7 mouse cellular contexts compared by ENCODE assay signal in genomic region chr4:65420511-65420931, GRCm38 (mm10).
DNase-seq lines count a peak whose midpoint lies in the region; ATAC-seq and TF ChIP-seq lines count a peak whose summit lies in the region.

No protein-coding gene starts in this region.

- TF ChIP-seq POLR2A in kidney, adult 2 months (IDR thresholded peaks at IDR 0.05; ENCODE audit: low read depth, low read length) = no peak

- in situ Hi-C loops in ES-E14 (cut with MboI; ENCODE audit: low sequenced_read_pairs in 2 of 2, unreplicated experiment in 2 of 2) = no loop called here

- H3K27me3 ChIP-seq in forebrain, embryonic 13.5 days = no peaks in the 10 kb centered on the region
- H3K27me3 ChIP-seq in kidney, adult 2 months (replicated peaks; ENCODE audit: control insufficient read depth, insufficient read depth, low read length) = no peaks in the 10 kb centered on the region

- H3K36me3 ChIP-seq in ES-E14 (ENCODE audit: control insufficient read depth, insufficient read depth, low read length, poor library complexity, severe bottlenecking) = no peaks in the 10 kb centered on the region
- no peaks in the 10 kb centered on the region for H3K36me3 ChIP-seq in forebrain, embryonic 13.5 days (ENCODE audit: poor library complexity, severe bottlenecking)
- H3K36me3 ChIP-seq in kidney, adult 2 months (ENCODE audit: control insufficient read depth, insufficient read depth, low read length) = no peaks in the 10 kb centered on the region

- H3K27ac ChIP-seq in ES-E14 (ENCODE audit: insufficient read depth, low read depth, low read length, poor library complexity, severe bottlenecking) = no peak overlapping the region
- no peak overlapping the region for H3K27ac ChIP-seq in forebrain, embryonic 13.5 days
- H3K27ac ChIP-seq in kidney, adult 2 months (ENCODE audit: insufficient read depth, low read depth, low read length) = peak overlapping the region; percentile 11; the same call in 1 of the 2 replicates

- 0 out of 4 replicates have a peak, but pooled peaks cover 0 to 2% of the 10 kb centered on the region in 2 experiments for H3K4me1 ChIP-seq in ES-E14 (ENCODE audit: control insufficient read depth in 2 of 2, insufficient read depth in 2 of 2, low read length in 2 of 2, poor library complexity in 1 of 2)
- H3K4me1 ChIP-seq in forebrain, embryonic 13.5 days = peaks cover 11% of the 10 kb centered on the region
- H3K4me1 ChIP-seq in kidney, adult 2 months (ENCODE audit: control insufficient read depth, insufficient read depth, low read length) = no peaks in the 10 kb centered on the region

- no peaks in the 10 kb centered on the region for H3K9me3 ChIP-seq in ES-E14 (ENCODE audit: control insufficient read depth, insufficient read depth, low read depth, low read length)
- H3K9me3 ChIP-seq in forebrain, embryonic 13.5 days (replicated peaks) = no peaks in the 10 kb centered on the region

- 2% methylated on average over 3 of the region's 3 CpGs for WGBS in forebrain, embryonic 13.5 days
- WGBS in kidney, adult 2 months = 18% methylated on average over 3 of the region's 3 CpGs

- no peak overlapping the region for H3K4me3 ChIP-seq in ES-E14 (ENCODE audit: insufficient read depth in 1 of 2, low read depth in 1 of 2, low read length in 2 of 2, poor library complexity in 1 of 2, severe bottlenecking in 1 of 2)
- H3K4me3 ChIP-seq in forebrain, embryonic 13.5 days = no peak overlapping the region
- no peak overlapping the region for H3K4me3 ChIP-seq in kidney, adult 2 months (ENCODE audit: insufficient read depth, low read depth, low read length)

- peak; percentile 72 for ATAC-seq in forebrain, embryonic 13.5 days

- H3K4me2 ChIP-seq in forebrain, embryonic 13.5 days = no peak overlapping the region

- DNase-seq in 3T3-L1 (ENCODE audit: low read depth, low spot score) (peak; percentile 56), ES-E14 (ENCODE audit: low read depth, low spot score) (peak; percentile 37)
- peak; percentile 87 for DNase-seq in kidney, adult 2 months
- DNase-seq in lung, postnatal 14 days = peak; percentile 69
- peak; percentile 12 for DNase-seq in testis, postnatal 14 days (ENCODE audit: low spot score)
- no peak for DNase-seq in c-Kit-positive CD71-positive TER-119-positive erythroid progenitor cells, embryonic 14.5 days (ENCODE audit: low spot score)

- TF ChIP-seq CTCF in kidney, adult 2 months (conservative IDR thresholded peaks at IDR 0.05; ENCODE audit: insufficient read depth, insufficient read length, low read depth, low read length) = no peak

- H3K9ac ChIP-seq in ES-E14 (ENCODE audit: insufficient read depth, low read depth, low read length, poor library complexity, severe bottlenecking) = no peak overlapping the region
- H3K9ac ChIP-seq in forebrain, embryonic 13.5 days = no peak overlapping the region

TF ChIP-seq in ES-E14, 5 proteins besides CTCF, POLR2A, EP300 and RAD21:
- TF ChIP-seq CHD2 (IDR thresholded peaks at IDR 0.05; ENCODE audit: low read depth, low read length) (no peak), ZNF384 (IDR thresholded peaks at IDR 0.05; ENCODE audit: low read depth, low read length) (no peak), ZC3H11A (IDR thresholded peaks at IDR 0.05; ENCODE audit: borderline replicate concordance, low read depth, low read length) (no peak), HCFC1 (IDR thresholded peaks at IDR 0.05; ENCODE audit: borderline replicate concordance, insufficient read depth, low read length) (no peak), MAFK (IDR thresholded peaks at IDR 0.05; ENCODE audit: insufficient read depth, low read depth, low read length) (no peak)
